Mouse (Mus musculus): ENCODE data around the gene 1700003F12Rik. TPM values are rescaled to one million over a fixed set of nuclear protein-coding genes. Genes with fewer than 3 reads are reported as not detected.

1700003F12Rik gene
- polyA plus RNA-seq, 1 experiment from 2014 or later: 1.7 TPM

- under 1% methylated on average over 52 of the region's 70 CpGs for WGBS
- Histone ChIP-seq H3K9me3 (no peaks in the 10 kb centered on the region), H3K9ac (peak overlapping the region; percentile 65), H3K36me3 (no peaks in the 10 kb centered on the region), H3K4me1 (replicated peaks) (peaks cover 52% of the 10 kb centered on the region), H3K27ac (peak overlapping the region; percentile 83), H3K4me2 (peak overlapping the region; percentile 83), H3K4me3 (peak overlapping the region; percentile 63), H3K27me3 (no peaks in the 10 kb centered on the region)
- ATAC-seq (ENCODE audit: low FRiP score): peak; percentile 63
Measured at GRCm38 (mm10) chr2:154569071-154569748, 22.3 kb downstream of the 1700003F12Rik start.

GRCm38 (mm10) chr2:154569836-154570286 lies 23.0 kb downstream of the 1700003F12Rik start, which contains the start of gene E2f1:
Gene E2f1, minus strand, starts transcription at chr2:154569892.
- H3K9me3 ChIP-seq: no peaks in the 10 kb centered on the region
- H3K4me2 ChIP-seq: peak within 1 kb of the TSS; percentile 83
- WGBS: under 1% methylated on average over 42 of the region's 44 CpGs
- peaks cover 52% of the 10 kb centered on the region for H3K4me1 ChIP-seq (replicated peaks)
- peak within 1 kb of the TSS; percentile 83 for H3K27ac ChIP-seq
- no peaks in the 10 kb centered on the region for H3K36me3 ChIP-seq
- H3K4me3 ChIP-seq: peak within 1 kb of the TSS; percentile 63
- peak; percentile 99 for ATAC-seq (ENCODE audit: low FRiP score)
- H3K9ac ChIP-seq: peak within 1 kb of the TSS; percentile 68
- no peaks in the 10 kb centered on the region for H3K27me3 ChIP-seq

DNA sequence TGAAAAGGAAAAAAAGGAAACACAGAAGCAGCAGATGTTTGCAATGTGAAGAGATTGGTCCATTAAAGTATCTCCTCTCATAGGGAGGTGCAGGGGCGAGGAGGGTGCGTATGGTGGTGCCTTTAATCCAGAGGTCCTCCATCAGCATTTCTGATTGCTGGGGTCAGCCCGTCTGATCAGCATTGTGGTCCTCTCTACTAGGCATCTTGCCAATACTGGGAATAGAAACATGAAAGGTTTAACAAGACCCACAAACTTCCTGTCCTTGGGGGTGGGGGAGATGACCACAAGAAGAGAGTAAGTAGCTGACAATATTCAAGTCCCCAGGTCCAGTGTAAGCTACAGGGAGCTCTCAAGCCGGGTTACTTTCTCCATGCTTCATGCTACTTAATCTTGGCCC lies 23.8 kb downstream of the 1700003F12Rik start:
- ATAC-seq (ENCODE audit: low FRiP score): no peak
- Histone ChIP-seq H3K9me3 (no peaks in the 10 kb centered on the region), H3K27ac (0 out of 2 replicates have a peak overlapping the region, but pooled peaks have one; percentile 76), H3K4me2 (peak overlapping the region; percentile 83), H3K9ac (no peak overlapping the region), H3K4me3 (peak overlapping the region; percentile 63), H3K27me3 (no peaks in the 10 kb centered on the region), H3K36me3 (no peaks in the 10 kb centered on the region), H3K4me1 (replicated peaks) (peaks cover 44% of the 10 kb centered on the region)
- 69% methylated on average over 4 of the region's 4 CpGs for WGBS

GRCm38 (mm10) chr2:154571266-154571665 lies 24.4 kb downstream of the 1700003F12Rik start:
- Histone ChIP-seq H3K4me1 (replicated peaks) (peaks cover 39% of the 10 kb centered on the region), H3K9ac (no peak overlapping the region), H3K36me3 (no peaks in the 10 kb centered on the region), H3K27ac (no peak overlapping the region), H3K4me3 (no peak overlapping the region), H3K27me3 (no peaks in the 10 kb centered on the region), H3K9me3 (no peaks in the 10 kb centered on the region), H3K4me2 (no peak overlapping the region)
- no peak for ATAC-seq (ENCODE audit: low FRiP score)
- 79% methylated on average over 4 of the region's 4 CpGs for WGBS

- no peak for ATAC-seq (ENCODE audit: low FRiP score)
- H3K4me3 ChIP-seq: no peak overlapping the region
Measured at GRCm38 (mm10) chr2:154571976-154572375, 25.1 kb downstream of the 1700003F12Rik start.

DNA sequence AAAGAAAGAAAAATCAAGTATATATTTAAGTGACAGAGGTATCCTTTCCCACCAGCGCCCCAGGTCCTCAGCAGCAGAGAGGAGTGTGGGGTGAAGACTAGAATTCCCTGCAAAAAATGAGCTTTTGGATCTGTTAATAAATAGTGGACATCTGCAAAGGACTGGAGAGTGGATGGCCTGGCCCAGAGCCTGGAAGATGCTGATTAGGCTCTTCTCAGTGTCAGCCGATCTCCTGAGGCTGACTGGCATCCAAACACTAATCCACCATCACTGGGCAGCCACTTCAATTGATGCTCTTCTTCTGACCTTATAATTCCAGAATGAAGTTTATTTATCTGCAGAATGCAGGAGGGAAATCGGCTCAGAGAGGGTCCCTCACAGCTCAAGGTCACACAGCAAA lies 26.1 kb downstream of the 1700003F12Rik start:
- no peaks in the 10 kb centered on the region for H3K27me3 ChIP-seq
- H3K4me2 ChIP-seq: no peak overlapping the region
- H3K9ac ChIP-seq: no peak overlapping the region
- no peak overlapping the region for H3K27ac ChIP-seq
- no peaks in the 10 kb centered on the region for H3K36me3 ChIP-seq
- no peak overlapping the region for H3K4me3 ChIP-seq
- no peak for ATAC-seq (ENCODE audit: low FRiP score)
- no peaks in the 10 kb centered on the region for H3K9me3 ChIP-seq
- 83% methylated on average over 3 of the region's 3 CpGs for WGBS
- H3K4me1 ChIP-seq (replicated peaks): peaks cover 45% of the 10 kb centered on the region

More at GRCm38 (mm10) chr2:154571976-154572375, 25.1 kb downstream of the 1700003F12Rik start:
- no peaks in the 10 kb centered on the region for H3K9me3 ChIP-seq
- H3K9ac ChIP-seq: no peak overlapping the region
- no peaks in the 10 kb centered on the region for H3K36me3 ChIP-seq
- no peaks in the 10 kb centered on the region for H3K27me3 ChIP-seq
- H3K27ac ChIP-seq: no peak overlapping the region
- 74% methylated on average over 8 of the region's 8 CpGs for WGBS
- H3K4me1 ChIP-seq (replicated peaks): peaks cover 40% of the 10 kb centered on the region
- no peak overlapping the region for H3K4me2 ChIP-seq

- 30% methylated on average over 7 of the region's 7 CpGs for WGBS
- ATAC-seq (ENCODE audit: low FRiP score): no peak
Measured at GRCm38 (mm10) chr2:154574271-154574670, 27.4 kb downstream of the 1700003F12Rik start.

GRCm38 (mm10) chr2:154576876-154577743 lies 30.2 kb downstream of the 1700003F12Rik start:
- H3K9ac ChIP-seq: peak overlapping the region; percentile 39
- WGBS: 20% methylated on average over 12 of the region's 12 CpGs

More at GRCm38 (mm10) chr2:154574271-154574670, 27.4 kb downstream of the 1700003F12Rik start:
- Histone ChIP-seq H3K27me3 (no peaks in the 10 kb centered on the region), H3K27ac (no peak overlapping the region), H3K9ac (no peak overlapping the region), H3K36me3 (no peaks in the 10 kb centered on the region), H3K4me3 (no peak overlapping the region), H3K4me2 (no peak overlapping the region), H3K4me1 (replicated peaks) (peaks cover 33% of the 10 kb centered on the region), H3K9me3 (no peaks in the 10 kb centered on the region)

GRCm38 (mm10) chr2:154577744-154578067 lies 30.8 kb downstream of the 1700003F12Rik start:
- H3K27me3 ChIP-seq: no peaks in the 10 kb centered on the region
- no peak overlapping the region for H3K4me2 ChIP-seq
- H3K9ac ChIP-seq: peak overlapping the region; percentile 39; the same call in 1 of the 2 replicates
- WGBS: 46% methylated on average over 6 of the region's 6 CpGs
- no peaks in the 10 kb centered on the region for H3K36me3 ChIP-seq
- H3K4me1 ChIP-seq (replicated peaks): peaks cover 21% of the 10 kb centered on the region
- ATAC-seq (ENCODE audit: low FRiP score): peak; percentile 22; the same call in 1 of the 2 replicates
- H3K9me3 ChIP-seq: no peaks in the 10 kb centered on the region
- H3K4me3 ChIP-seq: no peak overlapping the region
- H3K27ac ChIP-seq: peak overlapping the region; percentile 77

More at GRCm38 (mm10) chr2:154576876-154577743, 30.2 kb downstream of the 1700003F12Rik start:
- H3K4me2 ChIP-seq: no peak overlapping the region
- H3K4me3 ChIP-seq: no peak overlapping the region
- H3K27ac ChIP-seq: peak overlapping the region; percentile 77
- no peaks in the 10 kb centered on the region for H3K9me3 ChIP-seq
- no peaks in the 10 kb centered on the region for H3K27me3 ChIP-seq
- no peaks in the 10 kb centered on the region for H3K36me3 ChIP-seq
- peak; percentile 49; the same call in 1 of the 2 replicates for ATAC-seq (ENCODE audit: low FRiP score)
- H3K4me1 ChIP-seq (replicated peaks): peaks cover 21% of the 10 kb centered on the region

GRCm38 (mm10) chr2:154580586-154580985 lies 33.7 kb downstream of the 1700003F12Rik start:
- Histone ChIP-seq H3K4me1 (replicated peaks) (peaks cover 39% of the 10 kb centered on the region), H3K4me2 (no peak overlapping the region), H3K27me3 (no peaks in the 10 kb centered on the region), H3K36me3 (no peaks in the 10 kb centered on the region), H3K27ac (0 out of 2 replicates have a peak overlapping the region, but pooled peaks have one; percentile 40), H3K9me3 (no peaks in the 10 kb centered on the region), H3K4me3 (no peak overlapping the region), H3K9ac (no peak overlapping the region)
- 82% methylated on average over 8 of the region's 8 CpGs for WGBS
- no peak for ATAC-seq (ENCODE audit: low FRiP score)

- no peak overlapping the region for H3K9ac ChIP-seq
- no peak overlapping the region for H3K4me2 ChIP-seq
- no peaks in the 10 kb centered on the region for H3K9me3 ChIP-seq
- no peak overlapping the region for H3K4me3 ChIP-seq
- H3K27ac ChIP-seq: no peak overlapping the region
- peaks cover 40% of the 10 kb centered on the region for H3K4me1 ChIP-seq (replicated peaks)
- no peaks in the 10 kb centered on the region for H3K36me3 ChIP-seq
- no peaks in the 10 kb centered on the region for H3K27me3 ChIP-seq
- ATAC-seq (ENCODE audit: low FRiP score): no peak
- WGBS: 100% methylated on average over 1 of the region's 1 CpGs
Measured at GRCm38 (mm10) chr2:154581421-154581820, 34.5 kb downstream of the 1700003F12Rik start.
